Mouse (Mus musculus): ENCODE data around the gene Zfpl1. TPM values are rescaled to one million over a fixed set of nuclear protein-coding genes. Genes with fewer than 3 reads are reported as not detected.
"Not testable (repeated sequence)": the region's sequence is repeated elsewhere in the genome, so short reads cannot be mapped to it uniquely, and the experiment has no call there.

The Zfpl1 gene
- polyA plus RNA-seq (2014; fragmentation: Nextera tagmentation; extraction: Ambion mirVana) = 51.2 and 56.2 TPM in 2 replicates

DNA sequence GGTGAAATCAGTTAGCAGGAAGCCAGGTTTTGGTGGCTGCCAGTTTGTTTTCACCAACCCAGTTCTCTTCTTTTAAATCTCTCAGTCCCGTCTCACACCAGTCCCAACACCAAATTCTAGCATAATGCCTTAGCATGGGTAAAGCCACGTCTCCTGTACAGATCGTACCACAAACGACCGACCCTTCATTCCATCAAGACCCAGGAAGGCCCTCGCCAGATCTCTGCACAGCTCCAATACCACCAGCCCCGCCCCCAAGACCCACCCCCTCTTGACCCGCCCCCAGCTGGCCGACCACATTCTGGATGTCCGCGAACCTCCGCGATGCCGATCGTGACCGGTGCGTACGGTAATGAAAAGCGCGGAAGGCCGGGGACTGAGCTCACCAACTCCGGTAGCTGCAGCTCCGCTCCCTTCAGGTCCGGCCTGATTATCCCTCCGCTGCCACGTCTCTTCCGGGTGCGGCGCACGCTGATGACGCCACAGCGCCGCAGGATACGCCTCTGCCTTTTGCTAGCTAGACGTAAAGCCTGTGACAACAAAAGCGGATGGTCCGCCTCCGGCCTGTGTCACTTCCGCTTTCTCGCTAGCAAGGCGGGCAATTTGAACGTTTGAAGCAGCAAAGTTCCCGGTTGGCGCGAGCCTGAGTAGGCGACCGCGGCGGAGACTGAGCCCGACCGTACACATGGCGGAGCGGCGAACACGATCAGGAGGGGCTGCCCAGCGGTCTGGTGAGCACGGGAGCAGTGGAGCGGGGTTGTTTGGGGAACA lies at the start of gene Zfpl1, which contains the start of gene Cdca5:
Zfpl1 (minus strand) TSS at position 479 of the 771 bp plus-strand sequence.
Cdca5 (plus strand) TSS at position 506 of the 771 bp plus-strand sequence.
- Histone ChIP-seq H3K27me3 (ENCODE audit: control insufficient read depth, insufficient read depth, low read length) (no peaks in the 10 kb centered on the region), H3K36me3 (ENCODE audit: control insufficient read depth, insufficient read depth, low read length) (peaks cover 18% of the 10 kb centered on the region), H3K27ac (ENCODE audit: low read depth, low read length) (peak within 1 kb of the TSS; percentile 64), H3K9ac (ENCODE audit: low read depth, low read length) (peak within 1 kb of the TSS; percentile 78), H3K4me2 (peak within 1 kb of the TSS; percentile 94), H3K4me1 (ENCODE audit: control insufficient read depth, insufficient read depth, low read length) (peaks cover 11% of the 10 kb centered on the region), H3K4me3 (ENCODE audit: low read depth, low read length) (peak within 1 kb of the TSS; percentile 92), H3K9me3 (replicated peaks; ENCODE audit: control insufficient read depth, low read length) (no peaks in the 10 kb centered on the region)
- WGBS (ENCODE audit: insufficient replicate concordance) = under 1% methylated on average over 58 of the region's 58 CpGs
- peak; percentile 78 for ATAC-seq (replicated peaks; ENCODE audit: insufficient number of reproducible peaks, low FRiP score, low TSS enrichment)

DNA sequence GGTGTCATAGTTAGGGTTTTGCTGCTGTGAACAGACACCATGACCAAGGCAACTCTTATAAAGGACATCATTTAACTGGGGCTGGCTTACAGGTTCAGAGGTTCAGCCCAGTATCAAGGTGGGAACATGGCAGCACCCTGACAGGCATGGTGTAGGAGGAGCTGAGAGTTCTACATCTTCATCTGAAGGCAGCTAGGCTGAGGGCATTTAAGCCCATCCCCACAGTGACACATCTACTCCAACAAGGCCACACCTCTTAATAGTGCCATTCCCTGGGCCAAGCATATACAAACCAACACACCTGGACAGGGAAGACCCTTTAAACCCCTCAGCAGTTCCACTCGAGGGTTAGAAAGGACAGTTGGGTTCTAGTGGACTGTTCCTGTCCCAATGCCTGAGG lies 48.4 kb upstream of the Zfpl1 start:
- 36% methylated on average over 1 of the region's 1 CpGs for WGBS (ENCODE audit: insufficient replicate concordance)
- Histone ChIP-seq H3K4me2 (peak overlapping the region; percentile 37), H3K27ac (ENCODE audit: low read depth, low read length) (peak overlapping the region; percentile 70; the same call in 1 of the 2 replicates)
- not testable (repeated sequence) for H3K27me3 ChIP-seq (ENCODE audit: control insufficient read depth, insufficient read depth, low read length); H3K4me3 ChIP-seq (ENCODE audit: low read depth, low read length); H3K9me3 ChIP-seq (replicated peaks; ENCODE audit: control insufficient read depth, low read length); ATAC-seq (replicated peaks; ENCODE audit: insufficient number of reproducible peaks, low FRiP score, low TSS enrichment); H3K36me3 ChIP-seq (ENCODE audit: control insufficient read depth, insufficient read depth, low read length); H3K4me1 ChIP-seq (ENCODE audit: control insufficient read depth, insufficient read depth, low read length); H3K9ac ChIP-seq (ENCODE audit: low read depth, low read length)

GRCm38 (mm10) chr19:6132171-6132827 lies 47.5 kb upstream of the Zfpl1 start:
- peak overlapping the region; percentile 37 for H3K4me2 ChIP-seq
- peak overlapping the region; percentile 70 for H3K27ac ChIP-seq (ENCODE audit: low read depth, low read length)
- H3K36me3 ChIP-seq (ENCODE audit: control insufficient read depth, insufficient read depth, low read length) = peaks cover 2% of the 10 kb centered on the region
- H3K27me3 ChIP-seq (ENCODE audit: control insufficient read depth, insufficient read depth, low read length) = no peaks in the 10 kb centered on the region
- H3K4me1 ChIP-seq (ENCODE audit: control insufficient read depth, insufficient read depth, low read length) = no peaks in the 10 kb centered on the region
- no peaks in the 10 kb centered on the region for H3K9me3 ChIP-seq (replicated peaks; ENCODE audit: control insufficient read depth, low read length)
- 0 out of 2 replicates have a peak overlapping the region, but pooled peaks have one; percentile 16 for H3K9ac ChIP-seq (ENCODE audit: low read depth, low read length)
- ATAC-seq (replicated peaks; ENCODE audit: insufficient number of reproducible peaks, low FRiP score, low TSS enrichment) = peak; percentile 29; the same call in 1 of the 2 replicates
- 81% methylated on average over 7 of the region's 7 CpGs for WGBS (ENCODE audit: insufficient replicate concordance)
- no peak overlapping the region for H3K4me3 ChIP-seq (ENCODE audit: low read depth, low read length)

- not testable (repeated sequence) for H3K4me2 ChIP-seq; H3K27me3 ChIP-seq (ENCODE audit: control insufficient read depth, insufficient read depth, low read length); ATAC-seq (replicated peaks; ENCODE audit: insufficient number of reproducible peaks, low FRiP score, low TSS enrichment); H3K4me1 ChIP-seq (ENCODE audit: control insufficient read depth, insufficient read depth, low read length); H3K27ac ChIP-seq (ENCODE audit: low read depth, low read length); H3K9me3 ChIP-seq (replicated peaks; ENCODE audit: control insufficient read depth, low read length); H3K4me3 ChIP-seq (ENCODE audit: low read depth, low read length); H3K36me3 ChIP-seq (ENCODE audit: control insufficient read depth, insufficient read depth, low read length); H3K9ac ChIP-seq (ENCODE audit: low read depth, low read length)
- WGBS (ENCODE audit: insufficient replicate concordance) = 70% methylated on average over 7 of the region's 7 CpGs
Observed at GRCm38 (mm10) chr19:6130414-6131128, 45.8 kb upstream of the Zfpl1 start.

GRCm38 (mm10) chr19:6127760-6128341 lies 43.1 kb upstream of the Zfpl1 start, which contains the start of gene Snx15:
Gene Snx15, minus strand, starts transcription at chr19:6128304.
- no peaks in the 10 kb centered on the region for H3K9me3 ChIP-seq (replicated peaks; ENCODE audit: control insufficient read depth, low read length)
- no peaks in the 10 kb centered on the region for H3K4me1 ChIP-seq (ENCODE audit: control insufficient read depth, insufficient read depth, low read length)
- H3K9ac ChIP-seq (ENCODE audit: low read depth, low read length) = peak within 1 kb of the TSS; percentile 61
- WGBS (ENCODE audit: insufficient replicate concordance) = under 1% methylated on average over 32 of the region's 32 CpGs
- no peaks in the 10 kb centered on the region for H3K27me3 ChIP-seq (ENCODE audit: control insufficient read depth, insufficient read depth, low read length)
- ATAC-seq (replicated peaks; ENCODE audit: insufficient number of reproducible peaks, low FRiP score, low TSS enrichment) = peak; percentile 85
- H3K27ac ChIP-seq (ENCODE audit: low read depth, low read length) = peak within 1 kb of the TSS; percentile 52
- peak within 1 kb of the TSS; percentile 52 for H3K4me2 ChIP-seq
- H3K36me3 ChIP-seq (ENCODE audit: control insufficient read depth, insufficient read depth, low read length) = no peaks in the 10 kb centered on the region
- H3K4me3 ChIP-seq (ENCODE audit: low read depth, low read length) = peak within 1 kb of the TSS; percentile 40

- H3K9me3 ChIP-seq (replicated peaks; ENCODE audit: control insufficient read depth, low read length) = no peaks in the 10 kb centered on the region
- peak overlapping the region; percentile 61 for H3K9ac ChIP-seq (ENCODE audit: low read depth, low read length)
- 69% methylated on average over 10 of the region's 10 CpGs for WGBS (ENCODE audit: insufficient replicate concordance)
- H3K27ac ChIP-seq (ENCODE audit: low read depth, low read length) = peak overlapping the region; percentile 52
- H3K36me3 ChIP-seq (ENCODE audit: control insufficient read depth, insufficient read depth, low read length) = no peaks in the 10 kb centered on the region
- H3K4me1 ChIP-seq (ENCODE audit: control insufficient read depth, insufficient read depth, low read length) = peaks cover under 1% of the 10 kb centered on the region; the same call in 1 of the 2 replicates
- peak overlapping the region; percentile 52 for H3K4me2 ChIP-seq
- no peak for ATAC-seq (replicated peaks; ENCODE audit: insufficient number of reproducible peaks, low FRiP score, low TSS enrichment)
- peak overlapping the region; percentile 40 for H3K4me3 ChIP-seq (ENCODE audit: low read depth, low read length)
- H3K27me3 ChIP-seq (ENCODE audit: control insufficient read depth, insufficient read depth, low read length) = no peaks in the 10 kb centered on the region
Observed at GRCm38 (mm10) chr19:6126789-6127580, 42.2 kb upstream of the Zfpl1 start.

DNA sequence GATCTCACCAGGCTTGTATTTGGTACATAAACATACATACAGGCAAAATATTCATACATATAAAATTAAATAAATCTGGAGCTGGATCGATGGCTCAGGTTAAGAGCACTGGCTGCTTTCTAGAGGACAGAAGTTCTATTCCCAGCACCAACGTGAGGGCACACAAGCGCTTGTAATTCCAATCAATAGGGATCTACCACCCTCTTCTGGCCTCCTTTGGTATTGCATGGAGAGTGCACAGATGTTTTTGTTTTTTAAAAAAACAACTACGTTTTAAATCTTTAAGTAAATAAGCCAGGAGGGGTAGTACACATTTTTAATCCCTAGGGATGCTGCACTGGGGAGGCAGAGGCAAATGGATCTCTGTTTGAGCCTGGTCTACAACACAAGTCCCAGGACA lies 41.5 kb upstream of the Zfpl1 start:
- H3K4me3 ChIP-seq (ENCODE audit: low read depth, low read length) = no peak overlapping the region
- no peak for ATAC-seq (replicated peaks; ENCODE audit: insufficient number of reproducible peaks, low FRiP score, low TSS enrichment)
- no peak overlapping the region for H3K27ac ChIP-seq (ENCODE audit: low read depth, low read length)
- no peaks in the 10 kb centered on the region for H3K27me3 ChIP-seq (ENCODE audit: control insufficient read depth, insufficient read depth, low read length)
- no peaks in the 10 kb centered on the region for H3K9me3 ChIP-seq (replicated peaks; ENCODE audit: control insufficient read depth, low read length)
- no peak overlapping the region for H3K9ac ChIP-seq (ENCODE audit: low read depth, low read length)
- H3K4me2 ChIP-seq = no peak overlapping the region
- H3K36me3 ChIP-seq (ENCODE audit: control insufficient read depth, insufficient read depth, low read length) = no peaks in the 10 kb centered on the region
- H3K4me1 ChIP-seq (ENCODE audit: control insufficient read depth, insufficient read depth, low read length) = peaks cover 5% of the 10 kb centered on the region; the same call in 1 of the 2 replicates
- WGBS (ENCODE audit: insufficient replicate concordance) = 24% methylated on average over 4 of the region's 4 CpGs
